Mouse (Mus musculus): ENCODE results near the gene Syt17. TPM values are rescaled to one million over a fixed set of nuclear protein-coding genes. Genes with fewer than 3 reads are reported as not detected.

Gene Syt17
- total and polyA plus RNA-seq, 3 experiments, result not detected

DNA sequence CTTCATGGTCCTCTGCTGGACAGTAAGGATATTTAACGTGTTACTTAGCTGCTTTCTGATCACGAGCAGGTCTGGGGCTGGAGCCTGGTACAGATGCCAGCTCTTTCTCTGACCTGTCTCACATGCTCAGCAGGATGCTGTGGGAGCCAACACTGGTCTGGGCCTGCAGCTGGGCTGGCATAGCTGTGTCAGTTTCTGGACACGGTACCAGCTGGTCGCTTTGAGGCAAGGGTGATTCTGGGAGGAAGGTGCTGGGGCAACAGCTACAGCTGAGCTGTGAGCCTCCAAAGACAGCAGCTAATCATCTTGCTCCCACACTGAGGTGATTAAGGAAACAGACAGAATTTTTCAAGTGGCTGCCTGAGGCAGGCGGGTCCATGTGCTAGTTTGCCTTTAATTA is 46.1 kb downstream of the Syt17 start:
- Histone ChIP-seq H3K4me1 (ENCODE audit: control insufficient read depth in 1 of 2, insufficient read depth in 2 of 2) (peaks cover 0 to 12% of the 10 kb centered on the region in 2 experiments; a peak in 1 of 4 replicates), H3K4me3 (replicated peaks in 1 of 3; ENCODE audit: low read depth in 2 of 3, low read length in 2 of 3, poor library complexity in 1 of 3) (no peak overlapping the region), H3K4me2 (ENCODE audit: insufficient read depth, low read depth, poor library complexity, severe bottlenecking) (no peak overlapping the region), H3K79me2 (replicated peaks; ENCODE audit: control insufficient read depth, extremely low read depth, insufficient read depth, poor library complexity, severe bottlenecking) (no peaks in the 10 kb centered on the region), H3K9me3 (replicated peaks; ENCODE audit: low read length) (no peaks in the 10 kb centered on the region), H3K9ac (ENCODE audit: insufficient read depth, low read depth) (no peak overlapping the region), H3K27ac (ENCODE audit: insufficient read depth, low read depth) (no peak overlapping the region), H3K36me3 (replicated peaks in 1 of 2; ENCODE audit: control insufficient read depth in 1 of 2, insufficient read depth in 1 of 2, low read length in 1 of 2) (no peaks in the 10 kb centered on the region), H3K27me3 (replicated peaks) (no peaks in the 10 kb centered on the region)
- DNase-seq (ENCODE audit: extremely low read depth), result no peak
- in situ Hi-C loops (cut with MboI; ENCODE audit: low pct_ligation_motif_present, low pct_unique_long_range_greater_than_20kb, low sequenced_read_pairs) (no loop called here), dilution Hi-C loops (cut with MboI; ENCODE audit: extremely low pct_ligation_motif_present, extremely low pct_unique_long_range_greater_than_20kb, low sequenced_read_pairs) (no loop called here)
- TF ChIP-seq ZMIZ1 (IDR thresholded peaks at IDR 0.05; ENCODE audit: low read depth, low read length) (no peak), MEF2A (IDR thresholded peaks at IDR 0.05; ENCODE audit: borderline replicate concordance, low read depth, low read length) (no peak), MAZ (IDR thresholded peaks at IDR 0.05; ENCODE audit: low read depth, low read length) (no peak), MXI1 (IDR thresholded peaks at IDR 0.05; ENCODE audit: low read depth, low read length) (no peak), JUN (IDR thresholded peaks at IDR 0.05; ENCODE audit: insufficient read depth, low read depth, low read length) (no peak), ZC3H11A (IDR thresholded peaks at IDR 0.05; ENCODE audit: low read depth, low read length) (no peak), ZNF384 (IDR thresholded peaks at IDR 0.05; ENCODE audit: low read depth, low read length) (no peak), ELF1 (IDR thresholded peaks at IDR 0.05; ENCODE audit: low read depth, low read length) (no peak), HCFC1 (IDR thresholded peaks at IDR 0.05; ENCODE audit: low read depth, low read length) (no peak), RAD21 (IDR thresholded peaks at IDR 0.05; ENCODE audit: low read depth, low read length) (no peak), SMC3 (IDR thresholded peaks at IDR 0.05; ENCODE audit: low read depth, low read length) (no peak), NRF1 (IDR thresholded peaks at IDR 0.05; ENCODE audit: low read depth, low read length) (no peak), GABPA (IDR thresholded peaks at IDR 0.05; ENCODE audit: insufficient replicate concordance, low read depth, low read length) (no peak), E2F4 (IDR thresholded peaks at IDR 0.05; ENCODE audit: insufficient replicate concordance, low read depth, low read length) (no peak), CHD2 (IDR thresholded peaks at IDR 0.05; ENCODE audit: low read length) (no peak), JUND (conservative IDR thresholded peaks at IDR 0.05; ENCODE audit: low read depth, low read length) (no peak), ZKSCAN1 (IDR thresholded peaks at IDR 0.05; ENCODE audit: borderline replicate concordance, low read depth, low read length) (no peak)

DNA sequence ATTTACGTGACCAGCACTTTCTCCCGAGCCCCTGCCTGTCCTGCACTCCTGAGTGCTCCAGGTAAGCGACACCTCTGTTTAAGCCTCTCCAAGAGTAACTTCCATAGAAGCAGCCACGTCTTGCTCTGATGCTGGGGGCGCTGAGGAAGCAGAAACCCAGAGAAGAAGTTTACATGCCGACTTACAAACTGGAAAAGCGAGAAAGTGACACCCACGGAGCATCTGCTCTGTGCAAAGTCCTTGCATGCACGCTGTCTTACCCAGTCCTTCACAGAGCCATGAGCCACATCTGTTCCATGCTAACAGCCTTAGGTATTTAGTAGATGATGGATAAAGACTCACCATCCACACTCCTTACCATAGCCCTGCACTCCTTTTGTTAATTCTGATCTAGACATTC is 48.3 kb downstream of the Syt17 start:
- in situ Hi-C loops (cut with MboI; ENCODE audit: low pct_ligation_motif_present, low pct_unique_long_range_greater_than_20kb, low sequenced_read_pairs), result no loop called here
- no peaks in the 10 kb centered on the region for H3K79me2 ChIP-seq (replicated peaks; ENCODE audit: control insufficient read depth, extremely low read depth, insufficient read depth, poor library complexity, severe bottlenecking)
- H3K9me3 ChIP-seq (replicated peaks; ENCODE audit: low read length), result no peaks in the 10 kb centered on the region

More for the DNA sequence above, 48.3 kb downstream of the Syt17 start:
- Histone ChIP-seq H3K9ac (ENCODE audit: insufficient read depth, low read depth) (no peak overlapping the region), H3K4me3 (replicated peaks in 1 of 3; ENCODE audit: low read depth in 2 of 3, low read length in 2 of 3, poor library complexity in 1 of 3) (no peak overlapping the region), H3K27ac (ENCODE audit: insufficient read depth, low read depth) (no peak overlapping the region), H3K4me1 (ENCODE audit: control insufficient read depth in 1 of 2, insufficient read depth in 2 of 2) (peaks cover 0 to 11% of the 10 kb centered on the region in 2 experiments; a peak in 2 of 4 replicates), H3K27me3 (replicated peaks) (no peaks in the 10 kb centered on the region), H3K4me2 (ENCODE audit: insufficient read depth, low read depth, poor library complexity, severe bottlenecking) (no peak overlapping the region), H3K36me3 (replicated peaks in 1 of 2; ENCODE audit: control insufficient read depth in 1 of 2, insufficient read depth in 1 of 2, low read length in 1 of 2) (no peaks in the 10 kb centered on the region)
- no peak for DNase-seq (ENCODE audit: extremely low read depth)
- TF ChIP-seq ETS1 (conservative IDR thresholded peaks at IDR 0.05; ENCODE audit: low read depth, low read length) (no peak), BHLHE40 (IDR thresholded peaks at IDR 0.05; ENCODE audit: low read depth, low read length) (no peak), EP300 (IDR thresholded peaks at IDR 0.05; ENCODE audit: low read length) (no peak), JUND (conservative IDR thresholded peaks at IDR 0.05; ENCODE audit: low read depth, low read length) (no peak), ELF1 (IDR thresholded peaks at IDR 0.05; ENCODE audit: low read depth, low read length) (no peak), UBTF (IDR thresholded peaks at IDR 0.05; ENCODE audit: low read depth, low read length) (no peak), KAT2A (IDR thresholded peaks at IDR 0.05; ENCODE audit: insufficient replicate concordance, low read length) (no peak), RAD21 (IDR thresholded peaks at IDR 0.05; ENCODE audit: low read depth, low read length) (no peak), ZKSCAN1 (IDR thresholded peaks at IDR 0.05; ENCODE audit: borderline replicate concordance, low read depth, low read length) (no peak), MEF2A (IDR thresholded peaks at IDR 0.05; ENCODE audit: borderline replicate concordance, low read depth, low read length) (no peak), TBP (conservative IDR thresholded peaks at IDR 0.05; ENCODE audit: low read depth, low read length) (no peak)
- dilution Hi-C loops (cut with MboI; ENCODE audit: extremely low pct_ligation_motif_present, extremely low pct_unique_long_range_greater_than_20kb, low sequenced_read_pairs), result no loop called here
